Mouse (Mus musculus) limb, embryonic 14.5 days (tissue): ENCODE measurements at regions not wholly inside any gene's neighbourhood (a gene's known extent, or its start where the extent isn't known, plus 50 kb on each side); places are given as distances from the start of the nearest gene placed in this dataset.

ENCODE experiments used
- ATAC-seq: fragments of 200-750 bp; cut with Nextera tagmentation; 2 replicates; pipeline ENCODE4 v1.8.0; 2017; ENCODE audit warnings: low read depth, moderate number of reproducible peaks, moderate TSS enrichment; ENCODE audit not compliant: low FRiP score
- DNase-seq: peaks from one replicate; pipeline ENCODE4 v3.0.0-alpha.2; 2015; ENCODE audit warnings: low spot score
- H3K27ac ChIP-seq: fragments of 300-500 bp; sonication (generic); replicated peaks from 2 replicates; pipeline ENCODE4 v1.5.1; 2014; ENCODE audit warnings: low read depth, mild to moderate bottlenecking, low read length, moderate library complexity, mixed read lengths
- H3K27me3 ChIP-seq: fragments of 300-500 bp; sonication (generic); 2 replicates; pipeline ENCODE4 v1.6.1; 2014; ENCODE audit warnings: low read length, mixed read lengths; ENCODE audit not compliant: control insufficient read depth, insufficient read depth
- H3K36me3 ChIP-seq: fragments of 300-500 bp; sonication (generic); 2 replicates; pipeline ENCODE4 v1.6.1; 2014; ENCODE audit warnings: mild to moderate bottlenecking, low read length, moderate library complexity, mixed read lengths; ENCODE audit not compliant: control insufficient read depth, insufficient read depth
- H3K4me1 ChIP-seq: fragments of 300-500 bp; sonication (generic); 2 replicates; pipeline ENCODE4 v1.6.1; 2014; ENCODE audit warnings: antibody characterized with exemption, low read length, mixed read lengths; ENCODE audit not compliant: control insufficient read depth, insufficient read depth
- H3K4me2 ChIP-seq: fragments of 300-500 bp; sonication (generic); replicated peaks from 2 replicates; pipeline ENCODE4 v1.6.1; 2014; ENCODE audit warnings: low read depth, mild to moderate bottlenecking, low read length, moderate library complexity; ENCODE audit not compliant: severe bottlenecking
- H3K4me3 ChIP-seq: fragments of 300-500 bp; sonication (generic); replicated peaks from 2 replicates; pipeline ENCODE4 v1.5.1; 2014; ENCODE audit warnings: low read length
- H3K9ac ChIP-seq: fragments of 300-500 bp; sonication (generic); 2 replicates; pipeline ENCODE4 v1.6.1; 2014; ENCODE audit warnings: mild to moderate bottlenecking, low read depth, low read length, moderate library complexity; ENCODE audit not compliant: severe bottlenecking
- H3K9me3 ChIP-seq: fragments of 300-500 bp; sonication (generic); 2 replicates; pipeline ENCODE4 v1.6.1; 2016; ENCODE audit warnings: low read length; ENCODE audit not compliant: control insufficient read depth
- POLR2A ChIP-seq: fragments of 200-500 bp; IDR thresholded peaks from 2 replicates; pipeline ENCODE4 v1.8.0; 2012; ENCODE audit warnings: inconsistent platforms, mild to moderate bottlenecking, moderate library complexity, borderline replicate concordance; ENCODE audit not compliant: insufficient read depth, insufficient read length; ENCODE audit errors: extremely low read depth
- WGBS: fragments of 180-500 bp; shearing (Covaris S2); extraction: QIAGEN DNeasy Blood & Tissue Kit; methylation state at CpG from one replicate; pipeline ENCODE4 v1.1.7; 2014; 5-methylcytosine and 5-hydroxymethylcytosine counted together

DNA sequence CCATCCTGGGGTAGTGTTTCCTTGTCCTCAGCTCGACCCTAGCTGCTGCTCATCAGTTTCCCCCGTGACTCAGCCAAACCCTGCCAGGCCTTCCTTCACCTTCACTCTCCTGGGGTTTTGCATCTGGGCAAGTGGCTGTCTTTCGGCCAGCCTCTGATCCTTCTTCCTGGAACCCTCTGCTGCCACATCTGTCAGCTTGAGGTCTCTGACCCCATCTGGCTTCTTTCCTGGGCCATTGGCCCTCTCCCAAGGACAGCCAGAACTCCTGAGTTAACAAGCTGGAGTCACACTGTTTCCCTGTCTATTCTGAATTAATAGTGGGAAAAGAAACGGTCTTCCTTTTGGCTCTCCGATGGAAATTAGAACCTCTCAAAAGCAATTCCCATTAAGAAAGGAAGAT, 767.5 kb downstream of the Gm826 start:
- no peaks in the 10 kb centered on the region for H3K36me3 ChIP-seq
- no peak overlapping the region for H3K4me3 ChIP-seq
- 0 out of 2 replicates have a peak, but pooled peaks cover 3% of the 10 kb centered on the region for H3K4me1 ChIP-seq
- H3K9me3 ChIP-seq: no peaks in the 10 kb centered on the region
- TF ChIP-seq POLR2A: no peak
- no peak overlapping the region for H3K27ac ChIP-seq
- no peak overlapping the region for H3K4me2 ChIP-seq
- 40% methylated on average over 5 of the region's 5 CpGs for WGBS
- ATAC-seq: no peak
- H3K27me3 ChIP-seq: no peaks in the 10 kb centered on the region
- H3K9ac ChIP-seq: no peak overlapping the region
- DNase-seq: no peak

DNA sequence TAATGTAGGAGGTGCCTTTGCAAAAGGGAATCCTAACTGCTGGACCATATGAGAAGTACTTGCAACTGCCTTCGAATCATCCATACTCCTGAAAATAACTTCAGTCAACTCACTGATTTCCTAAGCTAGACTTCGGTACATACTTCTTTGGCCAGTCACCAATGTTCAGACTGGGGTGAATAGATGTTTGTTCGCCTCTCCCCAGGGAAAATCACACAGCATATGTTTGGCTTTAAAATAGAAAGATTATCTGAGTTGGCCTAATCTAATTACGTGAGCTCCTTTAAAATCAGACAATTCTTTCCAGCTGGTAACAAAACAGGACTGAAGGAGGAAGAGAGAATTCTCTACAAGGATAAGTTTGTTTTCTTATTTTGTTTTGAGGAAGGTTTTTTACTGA, 765.6 kb downstream of the Gm826 start:
- 0 out of 2 replicates have a peak, but pooled peaks cover 3% of the 10 kb centered on the region for H3K4me1 ChIP-seq
- no peak overlapping the region for H3K27ac ChIP-seq
- no peaks in the 10 kb centered on the region for H3K36me3 ChIP-seq
- H3K9ac ChIP-seq: no peak overlapping the region
- no peak overlapping the region for H3K4me3 ChIP-seq
- H3K4me2 ChIP-seq: no peak overlapping the region
- WGBS: 74% methylated on average over 4 of the region's 4 CpGs
- no peak for TF ChIP-seq POLR2A
- H3K9me3 ChIP-seq: no peaks in the 10 kb centered on the region
- no peaks in the 10 kb centered on the region for H3K27me3 ChIP-seq
- no peak for ATAC-seq
- no peak for DNase-seq

DNA sequence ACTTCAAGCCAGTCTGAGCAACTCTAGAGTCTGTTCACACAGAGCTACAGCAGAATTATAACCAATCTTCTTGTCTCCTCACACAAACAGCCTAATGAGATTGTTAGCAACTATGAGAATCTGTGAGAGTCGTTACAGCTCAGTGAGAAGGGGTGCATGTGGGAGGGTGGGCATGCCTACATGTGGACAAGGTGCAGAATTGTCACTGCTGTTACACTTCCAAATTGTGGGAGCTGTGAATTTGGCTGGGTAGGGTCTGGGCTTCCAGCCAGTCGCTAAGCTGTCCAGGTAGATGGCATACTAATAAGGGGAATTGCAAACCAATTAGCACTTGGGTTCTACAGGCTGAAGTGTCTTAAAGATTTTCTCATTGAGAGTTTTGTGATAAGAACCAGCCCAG, 762.1 kb downstream of the Gm826 start:
- Histone ChIP-seq H3K27me3 (no peaks in the 10 kb centered on the region), H3K4me2 (no peak overlapping the region), H3K9ac (no peak overlapping the region), H3K4me1 (peaks cover 5% of the 10 kb centered on the region; the same call in 1 of the 2 replicates), H3K4me3 (no peak overlapping the region), H3K9me3 (no peaks in the 10 kb centered on the region), H3K36me3 (no peaks in the 10 kb centered on the region), H3K27ac (no peak overlapping the region)
- ATAC-seq: no peak
- TF ChIP-seq POLR2A: no peak
- DNase-seq: no peak
- 63% methylated on average over 2 of the region's 2 CpGs for WGBS

GRCm38 (mm10) chr2:159575271-159575670, 758.7 kb downstream of the Gm826 start:
- H3K36me3 ChIP-seq: no peaks in the 10 kb centered on the region
- no peak for DNase-seq
- H3K9ac ChIP-seq: no peak overlapping the region
- H3K4me2 ChIP-seq: no peak overlapping the region
- no peak for ATAC-seq
- H3K27me3 ChIP-seq: no peaks in the 10 kb centered on the region
- H3K9me3 ChIP-seq: no peaks in the 10 kb centered on the region
- 21% methylated on average over 5 of the region's 5 CpGs for WGBS
- H3K4me1 ChIP-seq: peaks cover 3% of the 10 kb centered on the region; the same call in 1 of the 2 replicates
- H3K27ac ChIP-seq: no peak overlapping the region
- TF ChIP-seq POLR2A: no peak
- H3K4me3 ChIP-seq: no peak overlapping the region

DNA sequence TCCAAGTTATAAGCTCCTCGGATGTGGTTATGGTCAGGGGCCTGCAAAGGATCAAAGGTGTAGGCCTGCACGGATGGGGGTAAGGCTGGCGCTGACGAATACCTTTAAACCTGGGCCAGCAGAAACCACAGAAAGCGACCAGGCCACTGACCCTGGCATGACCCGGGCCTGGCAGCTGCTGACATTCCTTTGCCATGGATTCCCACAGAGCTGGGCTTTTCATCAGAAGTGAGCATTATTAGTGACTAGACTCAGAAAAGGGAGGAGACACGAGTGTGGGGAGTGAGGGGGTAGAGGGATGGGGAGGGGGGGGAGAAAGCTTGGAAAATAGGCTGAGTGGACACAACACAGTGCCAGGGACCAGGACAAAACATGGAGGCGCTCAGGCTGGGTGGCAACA, 750.9 kb downstream of the Gm826 start:
- no peak overlapping the region for H3K27ac ChIP-seq
- no peaks in the 10 kb centered on the region for H3K36me3 ChIP-seq
- no peaks in the 10 kb centered on the region for H3K9me3 ChIP-seq
- no peak overlapping the region for H3K4me3 ChIP-seq
- no peak overlapping the region for H3K9ac ChIP-seq
- no peak for TF ChIP-seq POLR2A
- WGBS: 23% methylated on average over 8 of the region's 8 CpGs
- DNase-seq (no peak), ATAC-seq (no peak)
- H3K27me3 ChIP-seq: no peaks in the 10 kb centered on the region
- peaks cover 11% of the 10 kb centered on the region; the same call in 1 of the 2 replicates for H3K4me1 ChIP-seq
- no peak overlapping the region for H3K4me2 ChIP-seq

GRCm38 (mm10) chr2:159584641-159585040, 749.3 kb downstream of the Gm826 start:
- DNase-seq (no peak), ATAC-seq (no peak)
- H3K36me3 ChIP-seq: no peaks in the 10 kb centered on the region
- H3K4me1 ChIP-seq: peaks cover 11% of the 10 kb centered on the region; the same call in 1 of the 2 replicates
- H3K4me3 ChIP-seq: no peak overlapping the region
- no peak overlapping the region for H3K9ac ChIP-seq
- H3K27me3 ChIP-seq: no peaks in the 10 kb centered on the region
- no peaks in the 10 kb centered on the region for H3K9me3 ChIP-seq
- H3K4me2 ChIP-seq: no peak overlapping the region
- TF ChIP-seq POLR2A: no peak
- no peak overlapping the region for H3K27ac ChIP-seq
